Mouse (Mus musculus): ENCODE results near the gene Jpt2.
"Not testable (repeated sequence)": the region's sequence is repeated elsewhere in the genome, so short reads cannot be mapped to it uniquely, and the experiment has no call there.

The Jpt2 gene

GRCm38 (mm10) chr17:24960135-24960851 lies at the start of gene Jpt2:
TSS of gene Jpt2 (minus strand) at chr17:24960689.
- ATAC-seq (ENCODE audit: insufficient number of reproducible peaks, low FRiP score, low TSS enrichment) = peak; percentile 100

- no peak for ATAC-seq (ENCODE audit: insufficient number of reproducible peaks, low FRiP score, low TSS enrichment)
Observed at GRCm38 (mm10) chr17:25007480-25007879, 47.0 kb upstream of the Jpt2 start.

GRCm38 (mm10) chr17:25005102-25005501 lies 44.6 kb upstream of the Jpt2 start:
- ATAC-seq (ENCODE audit: insufficient number of reproducible peaks, low FRiP score, low TSS enrichment) = no peak

- ATAC-seq (ENCODE audit: insufficient number of reproducible peaks, low FRiP score, low TSS enrichment) = no peak
Observed at GRCm38 (mm10) chr17:24994721-24995120, 34.2 kb upstream of the Jpt2 start.

DNA sequence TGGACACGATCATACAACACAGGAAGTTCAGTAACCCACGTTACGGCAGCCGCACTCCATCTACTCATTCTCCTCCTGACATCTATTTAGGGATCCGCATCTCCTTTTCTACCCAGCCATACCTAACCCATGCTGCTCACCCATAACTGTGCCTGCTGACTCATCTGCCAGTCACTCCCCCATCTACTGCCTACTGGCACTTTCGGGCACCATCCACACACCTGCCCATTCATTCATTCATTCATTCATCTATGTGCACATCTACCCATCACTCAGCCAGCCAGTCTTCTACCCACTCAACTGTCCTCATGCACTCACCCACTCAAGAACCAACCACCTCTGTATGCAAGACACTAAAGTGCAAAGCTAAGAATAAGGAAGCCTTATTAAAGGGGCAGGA lies 26.7 kb upstream of the Jpt2 start:
- no peak for ATAC-seq (ENCODE audit: insufficient number of reproducible peaks, low FRiP score, low TSS enrichment)

GRCm38 (mm10) chr17:24960852-24961715 lies 595 bp upstream of the Jpt2 start:
- ATAC-seq (ENCODE audit: insufficient number of reproducible peaks, low FRiP score, low TSS enrichment) = no peak

- no peak for ATAC-seq (ENCODE audit: insufficient number of reproducible peaks, low FRiP score, low TSS enrichment)
Observed at GRCm38 (mm10) chr17:24959371-24959770, 1.1 kb downstream of the Jpt2 start.

DNA sequence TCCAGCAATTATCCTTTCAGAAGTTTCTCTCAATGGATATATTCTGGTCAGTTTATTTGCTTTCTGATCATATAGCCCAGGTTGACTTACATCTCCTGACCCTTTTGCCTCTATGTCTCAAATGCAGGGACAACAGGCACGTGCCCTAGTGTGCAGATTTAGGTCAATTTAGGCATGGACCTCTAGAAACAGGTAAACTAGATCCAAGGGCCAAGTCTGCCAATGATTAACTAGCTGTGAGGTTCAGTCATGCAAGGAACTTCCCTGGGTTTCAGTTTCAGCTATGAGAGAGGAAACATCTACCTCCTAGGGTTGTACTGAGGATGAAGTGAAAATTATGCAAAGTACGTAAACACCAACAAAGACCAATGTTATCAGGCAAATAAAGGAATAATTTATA lies 7.2 kb downstream of the Jpt2 start:
- no peak for ATAC-seq (ENCODE audit: insufficient number of reproducible peaks, low FRiP score, low TSS enrichment)

GRCm38 (mm10) chr17:24950671-24951070 lies 9.8 kb downstream of the Jpt2 start:
- no peak for ATAC-seq (ENCODE audit: insufficient number of reproducible peaks, low FRiP score, low TSS enrichment)

GRCm38 (mm10) chr17:24948204-24948603 lies 12.3 kb downstream of the Jpt2 start:
- no peak for ATAC-seq (ENCODE audit: insufficient number of reproducible peaks, low FRiP score, low TSS enrichment)

DNA sequence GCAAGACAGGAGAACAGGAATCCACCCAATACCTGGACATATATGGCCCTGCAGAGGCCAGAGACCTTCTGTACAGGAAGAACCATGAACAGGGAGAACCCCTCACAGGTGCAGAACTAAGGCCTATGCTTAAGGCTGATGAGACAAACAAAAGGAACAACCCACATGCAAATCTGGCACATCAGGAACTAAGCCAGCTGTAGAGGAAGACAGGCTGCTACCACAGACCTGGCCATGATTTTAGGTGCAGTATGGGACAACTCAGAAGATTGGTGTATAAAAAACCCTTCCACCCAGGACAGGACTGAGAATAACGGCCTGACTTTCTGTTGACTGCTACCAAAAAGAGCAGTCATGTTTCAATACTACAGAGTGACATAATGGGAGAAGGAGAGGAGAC lies 16.9 kb downstream of the Jpt2 start:
- not testable (repeated sequence) for ATAC-seq (ENCODE audit: insufficient number of reproducible peaks, low FRiP score, low TSS enrichment)

- ATAC-seq (ENCODE audit: insufficient number of reproducible peaks, low FRiP score, low TSS enrichment) = no peak
Observed at GRCm38 (mm10) chr17:24943036-24943435, 17.5 kb downstream of the Jpt2 start.

DNA sequence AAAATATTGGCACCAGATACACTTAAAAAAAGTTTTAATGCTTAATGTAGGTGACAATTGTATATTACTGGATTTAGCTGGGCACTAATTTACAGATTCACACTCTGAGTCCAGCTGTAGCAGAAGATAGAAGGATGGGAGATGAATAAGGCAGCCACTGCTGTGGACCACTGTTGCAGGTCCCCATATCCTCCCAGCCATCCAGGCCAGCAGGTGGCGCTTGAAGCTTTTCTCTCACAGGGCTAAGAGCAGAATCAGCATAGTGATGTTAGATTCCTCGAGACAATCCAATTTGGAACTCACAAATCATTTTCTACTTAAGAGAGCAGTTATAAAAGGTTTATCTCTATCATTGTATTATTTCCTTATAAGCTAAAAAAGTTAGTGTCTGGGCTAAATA lies 18.0 kb downstream of the Jpt2 start:
- ATAC-seq (ENCODE audit: insufficient number of reproducible peaks, low FRiP score, low TSS enrichment) = not testable (repeated sequence)

DNA sequence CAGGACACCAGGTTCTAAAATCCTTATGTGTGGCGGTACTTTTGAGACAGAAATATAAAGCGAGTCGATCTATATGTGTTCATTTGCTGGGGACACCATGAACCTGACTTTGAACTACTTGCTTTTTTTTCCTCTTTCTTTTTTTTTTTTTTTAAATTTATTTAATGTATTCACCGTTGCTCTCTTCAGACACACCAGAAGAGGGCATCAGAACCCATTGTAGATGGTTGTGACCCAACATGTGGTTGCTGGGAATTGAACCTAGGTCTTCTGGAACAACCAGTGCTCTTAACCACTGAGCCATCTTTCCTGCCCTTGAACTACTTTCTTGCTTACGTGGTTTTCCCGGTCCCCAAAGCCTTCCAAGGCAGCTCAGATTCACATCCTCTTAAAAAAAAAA lies 23.2 kb downstream of the Jpt2 start:
- ATAC-seq (ENCODE audit: insufficient number of reproducible peaks, low FRiP score, low TSS enrichment) = no peak

- ATAC-seq (ENCODE audit: insufficient number of reproducible peaks, low FRiP score, low TSS enrichment) = peak; percentile 98
Observed at GRCm38 (mm10) chr17:24936259-24937237, 23.9 kb downstream of the Jpt2 start, which contains the start of gene Mapk8ip3. TSS of gene Mapk8ip3 (minus strand) at chr17:24936977.

- no peak for ATAC-seq (ENCODE audit: insufficient number of reproducible peaks, low FRiP score, low TSS enrichment)
Observed at GRCm38 (mm10) chr17:24935666-24936065, 24.8 kb downstream of the Jpt2 start.

- no peak for ATAC-seq (ENCODE audit: insufficient number of reproducible peaks, low FRiP score, low TSS enrichment)
Observed at GRCm38 (mm10) chr17:24934926-24935325, 25.6 kb downstream of the Jpt2 start.

GRCm38 (mm10) chr17:24933163-24933562 lies 27.3 kb downstream of the Jpt2 start:
- ATAC-seq (ENCODE audit: insufficient number of reproducible peaks, low FRiP score, low TSS enrichment) = no peak

DNA sequence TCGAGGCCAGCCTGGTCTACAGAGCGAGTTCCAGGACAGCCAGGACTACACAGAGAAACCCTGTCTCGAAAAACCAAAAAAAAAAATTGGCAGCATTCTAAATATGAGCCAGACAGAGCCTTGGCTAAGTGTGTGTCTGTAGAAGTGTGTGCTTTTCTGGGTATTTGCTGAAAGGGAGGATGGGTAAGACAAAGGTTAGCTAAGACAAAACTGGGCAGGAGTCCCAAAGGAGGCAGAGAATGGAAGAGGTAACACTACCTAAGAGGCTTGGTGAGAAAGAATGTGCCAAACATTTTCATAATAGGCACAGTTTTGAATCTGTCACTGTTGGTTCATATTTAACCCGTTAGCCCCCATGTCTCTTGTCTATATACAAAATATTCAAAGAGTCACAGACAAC lies 28.1 kb downstream of the Jpt2 start:
- no peak for ATAC-seq (ENCODE audit: insufficient number of reproducible peaks, low FRiP score, low TSS enrichment)

DNA sequence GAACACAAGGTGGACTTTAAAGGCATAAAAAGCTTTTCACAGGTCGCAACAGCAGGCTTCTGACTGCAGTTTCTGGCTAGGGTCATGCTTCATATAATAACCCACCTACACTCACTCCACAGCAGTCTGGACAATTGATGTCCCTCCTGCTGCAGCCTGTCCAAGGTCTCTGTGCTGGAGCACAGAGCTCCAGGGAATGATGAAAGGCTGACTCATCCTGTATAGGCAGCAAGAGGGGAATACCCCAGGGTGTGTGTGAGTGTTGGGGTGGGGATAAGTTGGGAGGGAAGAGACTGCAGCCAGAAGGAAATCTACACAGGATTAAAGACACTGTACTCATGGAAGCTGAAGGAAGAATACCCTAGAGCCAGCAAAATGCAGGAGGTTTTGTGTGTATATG lies 31.0 kb downstream of the Jpt2 start:
- ATAC-seq (ENCODE audit: insufficient number of reproducible peaks, low FRiP score, low TSS enrichment) = no peak
